Mouse (Mus musculus) myocyte (in vitro differentiated cells): ENCODE results near the gene Sec14l1. TPM values are rescaled to one million over a fixed set of nuclear protein-coding genes. Genes with fewer than 3 reads are reported as not detected.

Experiments
- H3K27me3 ChIP-seq: one replicate; pipeline ENCODE4 v1.6.1; 2011; ENCODE audit not compliant: control insufficient read depth, insufficient read depth, insufficient read length
- H3K36me3 ChIP-seq: one replicate; pipeline ENCODE4 v1.6.1; 2011; ENCODE audit not compliant: control insufficient read depth, insufficient read depth
- H3K4me2 ChIP-seq: one replicate; pipeline ENCODE4 v1.6.1; 2011; ENCODE audit warnings: low read depth, control low read depth
- H3K4me3 ChIP-seq: one replicate; pipeline ENCODE4 v1.5.1; 2011; ENCODE audit warnings: mild to moderate bottlenecking, control low read depth, moderate library complexity
- H3K79me2 ChIP-seq: one replicate; pipeline ENCODE4 v1.6.1; 2011; ENCODE audit not compliant: control insufficient read depth, insufficient read depth
- H3ac ChIP-seq: one replicate; pipeline ENCODE4 v1.6.1; 2011; ENCODE audit not compliant: control insufficient read depth, insufficient read length
- CEBPB ChIP-seq: IDR thresholded peaks from 2 replicates; pipeline ENCODE4 v1.6.1; 2011; ENCODE audit warnings: mild to moderate bottlenecking, moderate library complexity; ENCODE audit not compliant: poor library complexity, insufficient read depth, severe bottlenecking
- E2F4 ChIP-seq: IDR thresholded peaks from one replicate; pipeline ENCODE4 v1.6.1; 2011; ENCODE audit warnings: mild to moderate bottlenecking, control low read depth, moderate library complexity; ENCODE audit not compliant: insufficient read depth
- MAX ChIP-seq: IDR thresholded peaks from one replicate; pipeline ENCODE4 v1.6.1; 2011; ENCODE audit warnings: low read depth, mild to moderate bottlenecking, control low read depth
- MYOD1 ChIP-seq, 3 experiments: IDR thresholded peaks; one replicate each; pipeline ENCODE4 v1.6.1; 2011; ENCODE audit warnings: control low read depth in 2 of 3, low read depth in 2 of 3, mild to moderate bottlenecking in 2 of 3, moderate library complexity in 1 of 3; ENCODE audit not compliant: insufficient read length in 2 of 3, control insufficient read depth in 1 of 3
- MYOG ChIP-seq, 3 experiments: IDR thresholded peaks; one replicate each; pipeline ENCODE4 v1.6.1; 2011; ENCODE audit warnings: control low read depth in 2 of 3, low read depth in 2 of 3, mild to moderate bottlenecking in 2 of 3; ENCODE audit not compliant: insufficient read length in 2 of 3, control insufficient read depth in 1 of 3, insufficient read depth in 1 of 3
- POLR2A ChIP-seq: IDR thresholded peaks from one replicate; pipeline ENCODE4 v1.6.1; 2011; ENCODE audit warnings: low read depth, mild to moderate bottlenecking, control low read depth, moderate library complexity; ENCODE audit not compliant: insufficient read length
- POLR2AphosphoS2 ChIP-seq: IDR thresholded peaks from one replicate; pipeline ENCODE4 v1.6.1; 2011; ENCODE audit warnings: low read depth, control low read depth; ENCODE audit not compliant: insufficient read length
- REST ChIP-seq: IDR thresholded peaks from one replicate; pipeline ENCODE4 v1.6.1; 2011; ENCODE audit warnings: mild to moderate bottlenecking, control low read depth, moderate library complexity; ENCODE audit not compliant: insufficient read depth, insufficient read length
- SRF ChIP-seq: IDR thresholded peaks from one replicate; pipeline ENCODE4 v1.6.1; 2011; ENCODE audit warnings: low read depth; ENCODE audit not compliant: control insufficient read depth, insufficient read length
- TCF12 ChIP-seq: IDR thresholded peaks from one replicate; pipeline ENCODE4 v1.6.1; 2011; ENCODE audit warnings: mild to moderate bottlenecking, control low read depth; ENCODE audit not compliant: poor library complexity, insufficient read depth, severe bottlenecking
- TCF3 ChIP-seq: IDR thresholded peaks from one replicate; pipeline ENCODE4 v1.6.1; 2011; ENCODE audit warnings: low read depth, control low read depth; ENCODE audit not compliant: insufficient read length
- USF1 ChIP-seq: IDR thresholded peaks from one replicate; pipeline ENCODE4 v1.6.1; 2011; ENCODE audit warnings: low read depth, mild to moderate bottlenecking, control low read depth, moderate library complexity
- polyA plus RNA-seq: library from polyadenylated mRNA; unstranded; fragments of >200 nt; fragmentation: generic; extraction: Trizol; gene quantifications from one replicate; pipeline ENCODE4 v1.2.1, GENCODE M21; 2012; ENCODE audit warnings: missing spikeins

Gene Sec14l1
- polyA plus RNA-seq, 1 experiment: 84.8 TPM

- no peaks in the 10 kb centered on the region for H3K27me3 ChIP-seq
Observed at GRCm38 (mm10) chr11:117114231-117114591, 757 bp upstream of the Sec14l1 start.

GRCm38 (mm10) chr11:117115346-117116219 lies 615 bp downstream of the Sec14l1 start:
- H3K27me3 ChIP-seq: no peaks in the 10 kb centered on the region
- H3K36me3 ChIP-seq: no peaks in the 10 kb centered on the region
- TF ChIP-seq MAX (no peak), MYOG (IDR thresholded peaks at IDR 0.05; ENCODE audit: control insufficient read depth in 1 of 3, insufficient read depth in 1 of 3, insufficient read length in 2 of 3, low read depth in 2 of 3) (peak in 1 of 3 experiments; percentile 67), MYOD1 (IDR thresholded peaks at IDR 0.05; ENCODE audit: control insufficient read depth in 1 of 3, insufficient read length in 2 of 3, low read depth in 2 of 3) (peak in 1 of 3 experiments; percentile 19), TCF3 (no peak), POLR2A (no peak)
- peaks cover 47% of the 10 kb centered on the region for H3K79me2 ChIP-seq
- H3K4me3 ChIP-seq: peak overlapping the region; percentile 49
- H3ac ChIP-seq: peak overlapping the region; percentile 48
- peak overlapping the region; percentile 75 for H3K4me2 ChIP-seq

More at GRCm38 (mm10) chr11:117114231-117114591, 757 bp upstream of the Sec14l1 start:
- peak overlapping the region; percentile 49 for H3K4me3 ChIP-seq
- H3K79me2 ChIP-seq: peaks cover 38% of the 10 kb centered on the region
- H3K36me3 ChIP-seq: no peaks in the 10 kb centered on the region
- peak overlapping the region; percentile 71 for H3K4me2 ChIP-seq
- TF ChIP-seq TCF12: no peak
- TF ChIP-seq MYOD1 (IDR thresholded peaks at IDR 0.05; ENCODE audit: control insufficient read depth in 1 of 3, insufficient read length in 2 of 3, low read depth in 2 of 3): peak in 1 of 3 experiments; percentile 51
- TF ChIP-seq REST: no peak
- no peak for TF ChIP-seq MAX
- H3ac ChIP-seq: peak overlapping the region; percentile 48

- peak overlapping the region; percentile 49 for H3K4me3 ChIP-seq
- H3K4me2 ChIP-seq: peak overlapping the region; percentile 75
- H3K79me2 ChIP-seq: peaks cover 57% of the 10 kb centered on the region
- H3K36me3 ChIP-seq: no peaks in the 10 kb centered on the region
- H3K27me3 ChIP-seq: no peaks in the 10 kb centered on the region
- H3ac ChIP-seq: no peak overlapping the region
- TF ChIP-seq MAX (no peak), POLR2A (no peak)
Observed at GRCm38 (mm10) chr11:117116350-117117303, 1.7 kb downstream of the Sec14l1 start.

- no peaks in the 10 kb centered on the region for H3K36me3 ChIP-seq
- H3K4me3 ChIP-seq: peak overlapping the region; percentile 49
- peaks cover 64% of the 10 kb centered on the region for H3K79me2 ChIP-seq
- no peak overlapping the region for H3ac ChIP-seq
- no peaks in the 10 kb centered on the region for H3K27me3 ChIP-seq
- no peak for TF ChIP-seq MYOG (IDR thresholded peaks at IDR 0.05; ENCODE audit: control insufficient read depth in 1 of 3, insufficient read depth in 1 of 3, insufficient read length in 2 of 3, low read depth in 2 of 3)
- no peak for TF ChIP-seq USF1
- TF ChIP-seq SRF: no peak
- TF ChIP-seq REST: no peak
- TF ChIP-seq CEBPB: no peak
- TF ChIP-seq POLR2AphosphoS2: no peak
- H3K4me2 ChIP-seq: peak overlapping the region; percentile 75
Observed at GRCm38 (mm10) chr11:117117321-117117720, 2.4 kb downstream of the Sec14l1 start.

- H3K4me3 ChIP-seq: peak overlapping the region; percentile 49
Observed at GRCm38 (mm10) chr11:117117791-117118190, 2.8 kb downstream of the Sec14l1 start.

More at GRCm38 (mm10) chr11:117117791-117118190, 2.8 kb downstream of the Sec14l1 start:
- peaks cover 4% of the 10 kb centered on the region for H3K36me3 ChIP-seq
- TF ChIP-seq POLR2A (no peak), MYOG (IDR thresholded peaks at IDR 0.05; ENCODE audit: control insufficient read depth in 1 of 3, insufficient read depth in 1 of 3, insufficient read length in 2 of 3, low read depth in 2 of 3) (no peak), TCF12 (no peak), E2F4 (no peak), CEBPB (no peak), MYOD1 (IDR thresholded peaks at IDR 0.05; ENCODE audit: control insufficient read depth in 1 of 3, insufficient read length in 2 of 3, low read depth in 2 of 3) (no peak), TCF3 (no peak), SRF (no peak), USF1 (no peak), POLR2AphosphoS2 (no peak), REST (no peak), MAX (no peak)
- peaks cover 69% of the 10 kb centered on the region for H3K79me2 ChIP-seq
- peak overlapping the region; percentile 75 for H3K4me2 ChIP-seq
- no peak overlapping the region for H3ac ChIP-seq
- no peaks in the 10 kb centered on the region for H3K27me3 ChIP-seq
